Mouse (Mus musculus) lung, postnatal 0 days (tissue): ENCODE results near the gene Crocc2.

Experiments used
- CTCF ChIP-seq: IDR thresholded peaks from 2 replicates; pipeline ENCODE4 v1.5.1; 2016; ENCODE audit warnings: antibody characterized with exemption, mild to moderate bottlenecking
- EP300 ChIP-seq: IDR thresholded peaks from 2 replicates; pipeline ENCODE4 v1.6.1; 2016; ENCODE audit warnings: antibody characterized with exemption, mild to moderate bottlenecking, control low read depth

GRCm38 (mm10) chr1:93130242-93130983 is 38.1 kb upstream of the Crocc2 start:
- TF ChIP-seq CTCF (no peak), EP300 (peak; percentile 26; the same call in 1 of the 2 replicates)
